Mouse (Mus musculus) heart, embryonic 15.5 days (tissue): Measurements from ENCODE around the gene Hmgcll1. TPM values are rescaled to one million over a fixed set of nuclear protein-coding genes. Genes with fewer than 3 reads are reported as not detected.

ENCODE experiments used
- ATAC-seq: fragments of 200-750 bp; cut with Nextera tagmentation; replicated peaks from 2 replicates; pipeline ENCODE4 v1.8.0; 2017; ENCODE audit warnings: low read depth, moderate TSS enrichment; ENCODE audit not compliant: insufficient number of reproducible peaks, insufficient read depth, low FRiP score
- H3K27ac ChIP-seq: fragments of 300-500 bp; sonication (generic); 2 replicates; pipeline ENCODE4 v1.5.1; 2015; ENCODE audit warnings: mild to moderate bottlenecking, inconsistent platforms
- H3K27me3 ChIP-seq: fragments of 300-500 bp; sonication (generic); 2 replicates; pipeline ENCODE4 v1.6.1; 2015; ENCODE audit warnings: inconsistent platforms
- H3K36me3 ChIP-seq: fragments of 300-500 bp; sonication (generic); 2 replicates; pipeline ENCODE4 v1.6.1; 2015; ENCODE audit warnings: mild to moderate bottlenecking, inconsistent platforms
- H3K4me1 ChIP-seq: fragments of 300-500 bp; sonication (generic); replicated peaks from 2 replicates; pipeline ENCODE4 v1.6.1; 2015; ENCODE audit warnings: inconsistent platforms
- H3K4me2 ChIP-seq: fragments of 300-500 bp; sonication (generic); 2 replicates; pipeline ENCODE4 v1.6.1; 2015; ENCODE audit warnings: inconsistent platforms, mild to moderate bottlenecking, moderate library complexity
- H3K4me3 ChIP-seq: fragments of 300-500 bp; sonication (generic); 2 replicates; pipeline ENCODE4 v1.5.1; 2015; ENCODE audit warnings: mild to moderate bottlenecking, inconsistent platforms
- H3K9ac ChIP-seq: fragments of 300-500 bp; sonication (generic); 2 replicates; pipeline ENCODE4 v1.6.1; 2015; ENCODE audit warnings: mild to moderate bottlenecking, inconsistent platforms
- H3K9me3 ChIP-seq: fragments of 300-500 bp; sonication (generic); replicated peaks from 2 replicates; pipeline ENCODE4 v1.6.1; 2016; ENCODE audit warnings: inconsistent platforms
- WGBS: fragments of 180-500 bp; shearing (Covaris S2); methylation state at CpG from one replicate; pipeline ENCODE4 v1.1.7; 2015; ENCODE audit warnings: mixed read lengths; 5-methylcytosine and 5-hydroxymethylcytosine counted together
- polyA plus RNA-seq: library from polyadenylated mRNA; unstranded; fragments of >200 nt; fragmentation: Nextera tagmentation; extraction: Ambion mirVana; gene quantifications from 2 replicates; pipeline ENCODE4 v1.2.1, GENCODE M21; 2015

Gene Hmgcll1
- polyA plus RNA-seq, 1 experiment from 2014 or later, result 1.0 TPM

- H3K4me1 ChIP-seq, result no peaks in the 10 kb centered on the region
- ATAC-seq, result no peak
- WGBS, result 56% methylated on average over 8 of the region's 8 CpGs
- no peaks in the 10 kb centered on the region for H3K36me3 ChIP-seq
- H3K9ac ChIP-seq, result no peak overlapping the region
- H3K27me3 ChIP-seq, result no peaks in the 10 kb centered on the region
- no peaks in the 10 kb centered on the region for H3K9me3 ChIP-seq
- H3K27ac ChIP-seq, result no peak overlapping the region
- H3K4me2 ChIP-seq, result no peak overlapping the region
- no peak overlapping the region for H3K4me3 ChIP-seq
Measured at GRCm38 (mm10) chr9:76162446-76162845, 147.8 kb downstream of the Hmgcll1 start.

DNA sequence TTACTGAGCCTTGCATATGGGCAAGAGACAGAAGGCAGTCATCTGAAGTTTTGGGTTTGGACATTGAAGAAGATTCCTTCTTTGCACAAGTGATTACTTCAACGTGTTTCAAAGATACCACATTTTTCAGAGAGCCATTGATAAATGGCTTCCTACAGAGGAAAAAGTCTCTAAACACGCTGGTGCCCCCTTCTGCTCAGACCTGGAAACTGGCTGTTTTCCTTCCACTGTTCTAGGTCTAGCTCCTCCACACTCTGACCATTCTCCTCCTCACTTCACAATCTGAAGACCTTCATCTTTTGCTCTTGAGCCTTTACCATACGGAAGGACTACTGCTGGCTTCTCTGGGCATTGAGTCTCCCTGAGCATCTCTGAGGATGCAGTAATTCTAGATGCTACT, 153.7 kb downstream of the Hmgcll1 start:
- Histone ChIP-seq H3K4me2 (no peak overlapping the region), H3K36me3 (no peaks in the 10 kb centered on the region), H3K9me3 (no peaks in the 10 kb centered on the region), H3K27ac (no peak overlapping the region), H3K4me1 (no peaks in the 10 kb centered on the region), H3K4me3 (no peak overlapping the region), H3K9ac (no peak overlapping the region), H3K27me3 (no peaks in the 10 kb centered on the region)
- 49% methylated on average over 3 of the region's 3 CpGs for WGBS
- ATAC-seq, result no peak

GRCm38 (mm10) chr9:76172686-76173295, 158.1 kb downstream of the Hmgcll1 start:
- no peak overlapping the region for H3K27ac ChIP-seq
- no peak for ATAC-seq
- no peaks in the 10 kb centered on the region for H3K36me3 ChIP-seq
- H3K4me1 ChIP-seq, result no peaks in the 10 kb centered on the region
- H3K27me3 ChIP-seq, result no peaks in the 10 kb centered on the region
- 64% methylated on average over 5 of the region's 5 CpGs for WGBS
- no peak overlapping the region for H3K4me2 ChIP-seq
- no peak overlapping the region for H3K4me3 ChIP-seq
- no peaks in the 10 kb centered on the region for H3K9me3 ChIP-seq
- no peak overlapping the region for H3K9ac ChIP-seq

DNA sequence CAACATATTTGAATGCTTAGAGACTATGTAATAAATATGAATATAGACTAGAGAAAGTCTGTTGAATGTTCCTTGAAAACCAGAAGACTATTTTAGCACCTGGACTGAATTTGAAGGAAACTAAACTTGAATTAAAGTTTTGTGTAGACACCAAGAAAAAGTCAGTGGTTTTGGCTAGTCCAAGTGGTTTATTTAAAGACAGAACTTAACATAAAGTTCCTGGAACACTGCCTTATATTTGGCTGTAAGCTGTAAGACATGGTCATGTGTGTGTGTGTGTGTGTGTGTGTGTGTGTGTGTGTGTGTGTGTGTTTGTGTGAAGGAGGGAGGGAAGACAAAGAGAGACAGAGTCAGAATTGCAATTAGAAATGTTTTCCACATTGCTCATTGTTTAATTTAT, 164.6 kb downstream of the Hmgcll1 start:
- ATAC-seq, result no peak
- H3K4me2 ChIP-seq, result no peak overlapping the region
- H3K9ac ChIP-seq, result no peak overlapping the region
- no peaks in the 10 kb centered on the region for H3K4me1 ChIP-seq
- H3K4me3 ChIP-seq, result no peak overlapping the region
- no peaks in the 10 kb centered on the region for H3K36me3 ChIP-seq
- no peaks in the 10 kb centered on the region for H3K27me3 ChIP-seq
- H3K9me3 ChIP-seq, result no peaks in the 10 kb centered on the region
- no peak overlapping the region for H3K27ac ChIP-seq

Other genes starting within 250 kb of the Hmgcll1 start
- 5.4 and 6.4 TPM in 2 replicates for gene Bmp5, start 239.5 kb upstream of the Hmgcll1 start, polyA plus RNA-seq
- gene Gfral, start 198.8 kb downstream of the Hmgcll1 start, polyA plus RNA-seq, result not detected in 2 replicates